Mouse (Mus musculus) spleen, adult 2 months (tissue): Measurements from ENCODE around the gene Tcta.

Experiments
- CTCF ChIP-seq: fragments of 200-500 bp; IDR thresholded peaks from 2 replicates; pipeline ENCODE4 v1.5.1; 2011; ENCODE audit warnings: mild to moderate bottlenecking, inconsistent platforms; ENCODE audit not compliant: insufficient read depth, insufficient read length, insufficient replicate concordance; ENCODE audit errors: extremely low read depth
- POLR2A ChIP-seq: fragments of 200-500 bp; IDR thresholded peaks from 2 replicates; pipeline ENCODE4 v1.6.1; 2011; ENCODE audit warnings: low read depth, low read length, inconsistent platforms

DNA sequence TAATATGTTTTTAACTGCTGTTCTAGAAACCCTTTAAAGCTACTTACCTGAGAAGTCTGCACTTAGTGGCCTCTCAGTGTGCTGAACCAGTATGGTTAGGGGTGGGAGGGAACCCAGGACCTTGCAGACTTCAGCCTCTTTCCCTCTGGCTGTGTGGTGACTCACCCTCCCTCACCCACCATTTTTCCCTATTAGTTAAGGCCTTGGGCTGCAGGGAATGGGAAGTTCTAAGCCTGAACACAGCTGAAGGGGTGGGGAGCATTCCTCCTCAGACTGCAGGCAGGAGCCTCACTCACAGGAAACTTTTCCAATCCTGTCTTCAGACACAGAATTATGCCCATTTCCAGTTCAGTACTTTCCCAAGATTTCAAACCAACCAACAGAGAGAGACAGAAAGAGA lies 35.8 kb upstream of the Tcta start:
- no peak for TF ChIP-seq POLR2A
- TF ChIP-seq CTCF: no peak
